Mouse (Mus musculus): Measurements from ENCODE around the gene Atf6. TPM values are rescaled to one million over a fixed set of nuclear protein-coding genes. Genes with fewer than 3 reads are reported as not detected.

The Atf6 gene
- total and polyA plus RNA-seq, 2 experiments, result 14.3 to 30.1 TPM

DNA sequence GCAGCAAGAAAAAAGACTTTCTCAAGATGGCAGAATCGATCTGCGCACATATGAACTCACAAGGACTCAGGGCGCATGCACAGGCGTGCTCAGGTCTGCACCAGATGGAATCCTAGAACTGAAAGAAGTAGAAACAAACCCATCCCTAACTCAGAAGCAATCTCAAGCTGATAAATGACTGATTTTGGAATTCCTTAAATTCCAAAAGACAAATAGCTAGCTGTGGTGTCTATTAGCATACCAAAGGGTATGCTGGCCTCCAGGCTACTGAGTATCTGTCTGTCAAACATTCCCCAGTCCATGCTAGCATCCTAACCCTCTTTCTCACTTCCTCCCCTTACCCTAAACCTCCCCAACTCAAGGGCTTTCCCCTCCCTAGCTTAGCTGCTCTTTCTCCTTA lies 21.7 kb upstream of the Atf6 start:
- 92% methylated on average over 4 of the region's 4 CpGs for WGBS
- no peak overlapping the region for H3K4me3 ChIP-seq (ENCODE audit: insufficient read depth, low read depth, low read length)
- H3K9ac ChIP-seq (ENCODE audit: low read depth, low read length), result no peak overlapping the region
- no peak for TF ChIP-seq POLR2A (IDR thresholded peaks at IDR 0.05; ENCODE audit: extremely low read depth, insufficient read depth, low read length)
- TF ChIP-seq CTCF (IDR thresholded peaks at IDR 0.05; ENCODE audit: low read depth, low read length), result no peak
- no peaks in the 10 kb centered on the region for H3K4me1 ChIP-seq (ENCODE audit: control insufficient read depth, insufficient read depth, low read length)
- no peaks in the 10 kb centered on the region for H3K79me2 ChIP-seq (ENCODE audit: control insufficient read depth, insufficient read depth, low read length)
- H3K27ac ChIP-seq (replicated peaks; ENCODE audit: insufficient read depth, low read depth, low read length), result no peak overlapping the region
- H3K27me3 ChIP-seq (ENCODE audit: control insufficient read depth, insufficient read depth, low read length), result no peaks in the 10 kb centered on the region
- no peaks in the 10 kb centered on the region for H3K36me3 ChIP-seq (ENCODE audit: control insufficient read depth, insufficient read depth, low read length)
- DNase-seq (ENCODE audit: extremely low read depth, low read depth, low spot score), result no peak

DNA sequence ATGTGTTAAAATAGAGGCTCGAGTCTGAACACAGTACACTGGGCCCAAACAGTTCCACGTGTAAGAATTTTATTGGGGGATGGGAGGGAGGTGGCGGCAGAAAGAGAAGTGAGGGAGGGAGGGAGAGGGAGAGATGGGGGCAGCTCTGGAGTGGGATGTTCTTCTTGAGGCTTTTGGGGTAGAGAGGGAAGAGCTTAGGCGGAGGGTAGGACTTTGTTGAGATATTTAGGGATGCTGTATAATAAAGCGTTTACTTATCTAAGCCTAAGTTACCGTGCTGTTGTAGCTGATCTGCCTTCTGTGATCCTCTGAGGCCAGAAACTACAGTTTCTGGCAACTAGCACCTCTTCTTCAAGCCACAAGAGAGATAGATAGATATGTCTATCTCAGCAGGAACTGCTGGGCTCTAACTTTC lies 18.5 kb upstream of the Atf6 start:
- H3K27ac ChIP-seq (replicated peaks; ENCODE audit: insufficient read depth, low read depth, low read length), result no peak overlapping the region
- no peaks in the 10 kb centered on the region; the same call in 1 of the 2 replicates for H3K79me2 ChIP-seq (ENCODE audit: control insufficient read depth, insufficient read depth, low read length)
- peaks cover 5% of the 10 kb centered on the region; the same call in 1 of the 2 replicates for H3K4me1 ChIP-seq (ENCODE audit: control insufficient read depth, insufficient read depth, low read length)
- WGBS, result 63% methylated on average over 6 of the region's 6 CpGs
- no peaks in the 10 kb centered on the region for H3K27me3 ChIP-seq (ENCODE audit: control insufficient read depth, insufficient read depth, low read length)
- no peak for TF ChIP-seq CTCF (IDR thresholded peaks at IDR 0.05; ENCODE audit: low read depth, low read length)
- no peak for TF ChIP-seq POLR2A (IDR thresholded peaks at IDR 0.05; ENCODE audit: extremely low read depth, insufficient read depth, low read length)
- no peak overlapping the region for H3K4me3 ChIP-seq (ENCODE audit: insufficient read depth, low read depth, low read length)
- no peak for DNase-seq (ENCODE audit: extremely low read depth, low read depth, low spot score)
- no peaks in the 10 kb centered on the region for H3K36me3 ChIP-seq (ENCODE audit: control insufficient read depth, insufficient read depth, low read length)
- no peak overlapping the region for H3K9ac ChIP-seq (ENCODE audit: low read depth, low read length)

- peaks cover 8% of the 10 kb centered on the region for H3K4me1 ChIP-seq (ENCODE audit: control insufficient read depth, insufficient read depth, low read length)
- TF ChIP-seq CTCF (IDR thresholded peaks at IDR 0.05; ENCODE audit: low read depth, low read length) (peak; percentile 81), POLR2A (IDR thresholded peaks at IDR 0.05; ENCODE audit: extremely low read depth, insufficient read depth, low read length) (peak; percentile 51)
- H3K4me3 ChIP-seq (ENCODE audit: insufficient read depth, low read depth, low read length), result peak within 1 kb of the TSS; percentile 80
- DNase-seq (ENCODE audit: extremely low read depth, low read depth, low spot score), result peak; percentile 91
- H3K9ac ChIP-seq (ENCODE audit: low read depth, low read length), result peak within 1 kb of the TSS; percentile 89
- 1% methylated on average over 46 of the region's 46 CpGs for WGBS
- H3K27me3 ChIP-seq (ENCODE audit: control insufficient read depth, insufficient read depth, low read length), result no peaks in the 10 kb centered on the region
- H3K27ac ChIP-seq (replicated peaks; ENCODE audit: insufficient read depth, low read depth, low read length), result peak within 1 kb of the TSS; percentile 77
- H3K79me2 ChIP-seq (ENCODE audit: control insufficient read depth, insufficient read depth, low read length), result no peaks in the 10 kb centered on the region; the same call in 1 of the 2 replicates
- H3K36me3 ChIP-seq (ENCODE audit: control insufficient read depth, insufficient read depth, low read length), result no peaks in the 10 kb centered on the region
Measured at GRCm38 (mm10) chr1:170884978-170885561, 17.5 kb upstream of the Atf6 start, which contains the start of the genes Gm26620 and Dusp12. Gene Gm26620, plus strand, starts transcription at chr1:170885065. Gene Dusp12, minus strand, starts transcription at chr1:170885540.

- H3K79me2 ChIP-seq (ENCODE audit: control insufficient read depth, insufficient read depth, low read length), result peaks cover 1% of the 10 kb centered on the region; the same call in 1 of the 2 replicates
- no peak for TF ChIP-seq POLR2A (IDR thresholded peaks at IDR 0.05; ENCODE audit: extremely low read depth, insufficient read depth, low read length)
- TF ChIP-seq CTCF (IDR thresholded peaks at IDR 0.05; ENCODE audit: low read depth, low read length), result no peak
- H3K36me3 ChIP-seq (ENCODE audit: control insufficient read depth, insufficient read depth, low read length), result peaks cover 2% of the 10 kb centered on the region; the same call in 1 of the 2 replicates
- H3K27me3 ChIP-seq (ENCODE audit: control insufficient read depth, insufficient read depth, low read length), result no peaks in the 10 kb centered on the region
- H3K4me3 ChIP-seq (ENCODE audit: insufficient read depth, low read depth, low read length), result peak overlapping the region; percentile 80
- 7% methylated on average over 8 of the region's 8 CpGs for WGBS
- peaks cover 8% of the 10 kb centered on the region for H3K4me1 ChIP-seq (ENCODE audit: control insufficient read depth, insufficient read depth, low read length)
- H3K9ac ChIP-seq (ENCODE audit: low read depth, low read length), result peak overlapping the region; percentile 89
- peak overlapping the region; percentile 77 for H3K27ac ChIP-seq (replicated peaks; ENCODE audit: insufficient read depth, low read depth, low read length)
- no peak for DNase-seq (ENCODE audit: extremely low read depth, low read depth, low spot score)
Measured at GRCm38 (mm10) chr1:170884390-170884789, 16.8 kb upstream of the Atf6 start.

- H3K79me2 ChIP-seq (ENCODE audit: control insufficient read depth, insufficient read depth, low read length), result peaks cover 3% of the 10 kb centered on the region; the same call in 1 of the 2 replicates
- peaks cover 4% of the 10 kb centered on the region; the same call in 1 of the 2 replicates for H3K36me3 ChIP-seq (ENCODE audit: control insufficient read depth, insufficient read depth, low read length)
- H3K27me3 ChIP-seq (ENCODE audit: control insufficient read depth, insufficient read depth, low read length), result no peaks in the 10 kb centered on the region
- H3K27ac ChIP-seq (replicated peaks; ENCODE audit: insufficient read depth, low read depth, low read length), result peak overlapping the region; percentile 77
- 22% methylated on average over 5 of the region's 5 CpGs for WGBS
- peaks cover 8% of the 10 kb centered on the region for H3K4me1 ChIP-seq (ENCODE audit: control insufficient read depth, insufficient read depth, low read length)
- H3K9ac ChIP-seq (ENCODE audit: low read depth, low read length), result peak overlapping the region; percentile 41; the same call in 1 of the 2 replicates
- peak; percentile 90 for DNase-seq (ENCODE audit: extremely low read depth, low read depth, low spot score)
- peak overlapping the region; percentile 36 for H3K4me3 ChIP-seq (ENCODE audit: insufficient read depth, low read depth, low read length)
- TF ChIP-seq POLR2A (IDR thresholded peaks at IDR 0.05; ENCODE audit: extremely low read depth, insufficient read depth, low read length) (no peak), CTCF (IDR thresholded peaks at IDR 0.05; ENCODE audit: low read depth, low read length) (no peak)
Measured at GRCm38 (mm10) chr1:170882915-170883485, 15.4 kb upstream of the Atf6 start.

GRCm38 (mm10) chr1:170876906-170877305 lies 9.3 kb upstream of the Atf6 start:
- H3K4me3 ChIP-seq (ENCODE audit: insufficient read depth, low read depth, low read length), result no peak overlapping the region
- H3K27ac ChIP-seq (replicated peaks; ENCODE audit: insufficient read depth, low read depth, low read length), result no peak overlapping the region
- H3K27me3 ChIP-seq (ENCODE audit: control insufficient read depth, insufficient read depth, low read length), result no peaks in the 10 kb centered on the region
- peaks cover 25% of the 10 kb centered on the region for H3K36me3 ChIP-seq (ENCODE audit: control insufficient read depth, insufficient read depth, low read length)
- DNase-seq (ENCODE audit: extremely low read depth, low read depth, low spot score), result no peak
- H3K79me2 ChIP-seq (ENCODE audit: control insufficient read depth, insufficient read depth, low read length), result peaks cover 3% of the 10 kb centered on the region; the same call in 1 of the 2 replicates
- no peak for TF ChIP-seq CTCF (IDR thresholded peaks at IDR 0.05; ENCODE audit: low read depth, low read length)
- TF ChIP-seq POLR2A (IDR thresholded peaks at IDR 0.05; ENCODE audit: extremely low read depth, insufficient read depth, low read length), result no peak
- H3K4me1 ChIP-seq (ENCODE audit: control insufficient read depth, insufficient read depth, low read length), result peaks cover 3% of the 10 kb centered on the region
- no peak overlapping the region for H3K9ac ChIP-seq (ENCODE audit: low read depth, low read length)
- 83% methylated on average over 5 of the region's 5 CpGs for WGBS

Measured in liver, adult 2 months (tissue).